Mouse (Mus musculus) small intestine, adult 2 months (tissue): ENCODE measurements around the gene Klhl22.

Experiments used
- CTCF ChIP-seq: fragments of 200-500 bp; IDR thresholded peaks from 2 replicates; pipeline ENCODE4 v1.5.1; 2012; ENCODE audit warnings: low read depth, mild to moderate bottlenecking, control low read depth, inconsistent platforms, low read length, moderate library complexity, mixed read lengths; ENCODE audit not compliant: insufficient replicate concordance, insufficient read length; ENCODE audit errors: extremely low read depth
- POLR2A ChIP-seq: fragments of 200-500 bp; IDR thresholded peaks from 2 replicates; pipeline ENCODE4 v1.6.1; 2012; ENCODE audit warnings: low read depth, mild to moderate bottlenecking, control low read depth, inconsistent platforms, low read length, moderate library complexity

DNA sequence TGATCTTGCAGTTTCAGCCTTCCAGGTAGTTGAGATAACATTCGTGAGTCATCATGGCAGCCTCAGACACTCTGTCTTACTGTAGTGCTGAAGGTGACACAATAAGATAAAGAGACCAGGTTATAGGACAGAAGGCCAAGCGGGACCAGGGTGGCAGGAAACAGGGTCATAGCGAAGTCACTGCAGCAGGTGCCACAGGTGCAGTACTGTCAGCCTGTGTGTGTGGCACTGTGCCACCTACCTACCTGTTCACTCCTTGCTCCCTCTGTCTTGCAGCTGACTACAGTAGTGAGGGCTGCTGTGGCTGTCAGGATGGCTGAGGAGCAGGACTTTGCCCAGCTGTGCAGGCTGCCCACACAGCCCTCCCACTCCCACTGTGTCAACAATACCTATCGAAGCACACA is 4.7 kb downstream of the Klhl22 start:
- TF ChIP-seq CTCF = no peak
- no peak for TF ChIP-seq POLR2A
